Mouse (Mus musculus) myocyte (in vitro differentiated cells): ENCODE measurements around the gene Pllp. TPM values are rescaled to one million over a fixed set of nuclear protein-coding genes. Genes with fewer than 3 reads are reported as not detected.

Experiments
- H3K27me3 ChIP-seq: one replicate; pipeline ENCODE4 v1.6.1; 2011; ENCODE audit not compliant: control insufficient read depth, insufficient read depth, insufficient read length
- H3K36me3 ChIP-seq: one replicate; pipeline ENCODE4 v1.6.1; 2011; ENCODE audit not compliant: control insufficient read depth, insufficient read depth
- H3K4me2 ChIP-seq: one replicate; pipeline ENCODE4 v1.6.1; 2011; ENCODE audit warnings: low read depth, control low read depth
- H3K4me3 ChIP-seq: one replicate; pipeline ENCODE4 v1.5.1; 2011; ENCODE audit warnings: mild to moderate bottlenecking, control low read depth, moderate library complexity
- H3K79me2 ChIP-seq: one replicate; pipeline ENCODE4 v1.6.1; 2011; ENCODE audit not compliant: control insufficient read depth, insufficient read depth
- H3ac ChIP-seq: one replicate; pipeline ENCODE4 v1.6.1; 2011; ENCODE audit not compliant: control insufficient read depth, insufficient read length
- CEBPB ChIP-seq: IDR thresholded peaks from 2 replicates; pipeline ENCODE4 v1.6.1; 2011; ENCODE audit warnings: mild to moderate bottlenecking, moderate library complexity; ENCODE audit not compliant: poor library complexity, insufficient read depth, severe bottlenecking
- E2F4 ChIP-seq: IDR thresholded peaks from one replicate; pipeline ENCODE4 v1.6.1; 2011; ENCODE audit warnings: mild to moderate bottlenecking, control low read depth, moderate library complexity; ENCODE audit not compliant: insufficient read depth
- MAX ChIP-seq: IDR thresholded peaks from one replicate; pipeline ENCODE4 v1.6.1; 2011; ENCODE audit warnings: low read depth, mild to moderate bottlenecking, control low read depth
- MYOD1 ChIP-seq, 3 experiments: IDR thresholded peaks; one replicate each; pipeline ENCODE4 v1.6.1; 2011; ENCODE audit warnings: control low read depth in 2 of 3, low read depth in 2 of 3, mild to moderate bottlenecking in 2 of 3, moderate library complexity in 1 of 3; ENCODE audit not compliant: insufficient read length in 2 of 3, control insufficient read depth in 1 of 3
- MYOG ChIP-seq, 3 experiments: IDR thresholded peaks; one replicate each; pipeline ENCODE4 v1.6.1; 2011; ENCODE audit warnings: control low read depth in 2 of 3, low read depth in 2 of 3, mild to moderate bottlenecking in 2 of 3; ENCODE audit not compliant: insufficient read length in 2 of 3, control insufficient read depth in 1 of 3, insufficient read depth in 1 of 3
- POLR2A ChIP-seq: IDR thresholded peaks from one replicate; pipeline ENCODE4 v1.6.1; 2011; ENCODE audit warnings: low read depth, mild to moderate bottlenecking, control low read depth, moderate library complexity; ENCODE audit not compliant: insufficient read length
- POLR2AphosphoS2 ChIP-seq: IDR thresholded peaks from one replicate; pipeline ENCODE4 v1.6.1; 2011; ENCODE audit warnings: low read depth, control low read depth; ENCODE audit not compliant: insufficient read length
- SRF ChIP-seq: IDR thresholded peaks from one replicate; pipeline ENCODE4 v1.6.1; 2011; ENCODE audit warnings: low read depth; ENCODE audit not compliant: control insufficient read depth, insufficient read length
- TCF12 ChIP-seq: IDR thresholded peaks from one replicate; pipeline ENCODE4 v1.6.1; 2011; ENCODE audit warnings: mild to moderate bottlenecking, control low read depth; ENCODE audit not compliant: poor library complexity, insufficient read depth, severe bottlenecking
- TCF3 ChIP-seq: IDR thresholded peaks from one replicate; pipeline ENCODE4 v1.6.1; 2011; ENCODE audit warnings: low read depth, control low read depth; ENCODE audit not compliant: insufficient read length
- USF1 ChIP-seq: IDR thresholded peaks from one replicate; pipeline ENCODE4 v1.6.1; 2011; ENCODE audit warnings: low read depth, mild to moderate bottlenecking, control low read depth, moderate library complexity
- polyA plus RNA-seq: library from polyadenylated mRNA; unstranded; fragments of >200 nt; fragmentation: generic; extraction: Trizol; gene quantifications from one replicate; pipeline ENCODE4 v1.2.1, GENCODE M21; 2012; ENCODE audit warnings: missing spikeins

The Pllp gene
- polyA plus RNA-seq, 1 experiment = 0.02 TPM

DNA sequence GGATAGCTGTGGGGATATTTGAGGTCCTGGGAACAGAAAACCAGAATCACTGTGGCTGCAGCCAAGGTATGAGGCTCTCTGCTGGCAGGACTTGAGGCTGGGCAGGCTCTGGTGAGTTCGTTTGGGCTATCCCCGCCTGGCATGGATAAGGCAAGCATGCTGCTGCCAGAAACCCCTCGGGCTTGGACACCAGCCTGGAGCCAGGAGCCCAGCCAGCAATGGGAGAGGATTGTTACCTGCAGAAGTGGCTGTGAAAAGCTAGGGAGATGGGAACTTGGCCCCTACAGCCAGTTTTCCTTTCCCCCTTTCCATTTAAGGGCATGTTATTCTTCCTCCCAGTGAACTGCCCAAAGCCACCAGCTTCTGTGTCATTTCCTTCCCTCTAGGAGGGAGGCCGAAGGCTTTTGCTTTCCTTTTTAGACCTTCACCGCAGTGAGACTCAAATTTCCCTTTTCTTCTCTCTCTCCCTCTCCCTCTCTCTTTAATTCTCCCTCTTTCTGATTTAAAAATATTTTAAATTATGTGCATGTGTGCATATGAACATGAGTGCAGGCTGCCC lies 15.2 kb upstream of the Pllp start:
- peak overlapping the region; percentile 64 for H3K4me2 ChIP-seq

DNA sequence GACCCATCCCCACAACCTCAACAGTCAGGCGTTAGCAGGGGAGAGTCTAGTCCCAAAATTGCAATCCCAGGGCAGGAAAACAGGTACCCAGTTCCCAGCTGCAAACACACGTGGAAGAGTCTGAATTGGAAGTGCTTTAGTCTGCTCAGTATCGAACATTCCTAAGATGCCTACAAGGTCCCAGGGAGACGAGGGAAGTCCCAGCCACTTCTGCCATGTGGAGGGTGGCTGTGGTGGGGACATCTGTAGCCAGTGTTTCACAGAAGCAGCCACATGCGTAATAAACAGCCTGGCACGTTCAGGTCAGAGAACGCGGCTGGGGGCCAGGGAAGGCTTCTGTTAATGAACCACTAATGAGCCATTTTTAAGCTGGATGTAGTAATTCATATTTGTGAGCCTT lies 14.3 kb upstream of the Pllp start:
- Histone ChIP-seq H3K27me3 (no peaks in the 10 kb centered on the region), H3ac (no peak overlapping the region), H3K4me3 (no peak overlapping the region), H3K79me2 (no peaks in the 10 kb centered on the region), H3K36me3 (no peaks in the 10 kb centered on the region), H3K4me2 (no peak overlapping the region)
- TF ChIP-seq SRF (no peak), POLR2A (no peak)

More for the DNA sequence above, 15.2 kb upstream of the Pllp start:
- TF ChIP-seq MYOD1 (IDR thresholded peaks at IDR 0.05; ENCODE audit: control insufficient read depth in 1 of 3, insufficient read length in 2 of 3, low read depth in 2 of 3) = no peak
- peak; percentile 74 for TF ChIP-seq SRF
- Histone ChIP-seq H3K79me2 (no peaks in the 10 kb centered on the region), H3K4me3 (no peak overlapping the region), H3K36me3 (no peaks in the 10 kb centered on the region), H3ac (no peak overlapping the region), H3K27me3 (no peaks in the 10 kb centered on the region)

DNA sequence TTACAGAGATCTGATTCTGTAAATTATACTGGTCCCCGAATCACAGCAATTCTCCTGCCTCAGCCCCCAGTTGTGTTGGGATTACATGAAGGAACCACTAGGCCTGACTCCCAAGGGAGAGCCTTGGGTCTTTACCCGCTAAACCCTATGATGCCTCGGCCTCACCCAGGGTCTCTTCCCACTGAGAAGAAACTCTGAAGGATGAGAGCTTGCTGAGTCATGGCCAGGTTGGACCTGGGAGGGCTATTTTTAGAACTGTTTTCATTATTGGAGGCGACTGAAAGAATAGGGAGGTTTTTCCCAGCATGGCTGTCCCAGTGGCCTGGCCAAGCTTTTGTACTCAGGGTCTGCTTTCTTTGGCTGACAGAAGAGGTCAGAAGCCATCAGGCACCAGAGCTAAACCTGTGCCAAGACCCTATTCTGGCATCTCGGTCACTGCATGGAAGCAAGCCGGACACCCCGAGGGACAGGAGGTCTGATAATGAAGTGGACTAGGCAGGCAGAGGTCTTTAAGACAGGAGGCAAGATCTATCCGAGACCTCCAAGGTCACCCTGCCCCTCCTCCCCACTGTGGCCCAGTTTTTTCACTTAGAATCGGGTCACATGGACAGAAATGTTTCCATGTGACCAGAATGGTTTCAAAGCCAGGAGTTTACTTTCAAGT lies 10.8 kb upstream of the Pllp start:
- TF ChIP-seq MYOD1 (IDR thresholded peaks at IDR 0.05; ENCODE audit: control insufficient read depth in 1 of 3, insufficient read length in 2 of 3, low read depth in 2 of 3) (no peak), SRF (no peak), MYOG (IDR thresholded peaks at IDR 0.05; ENCODE audit: control insufficient read depth in 1 of 3, insufficient read depth in 1 of 3, insufficient read length in 2 of 3, low read depth in 2 of 3) (no peak), TCF3 (no peak), CEBPB (no peak), POLR2AphosphoS2 (no peak), USF1 (no peak)
- no peak overlapping the region for H3K4me3 ChIP-seq
- H3K4me2 ChIP-seq = no peak overlapping the region
- H3K79me2 ChIP-seq = no peaks in the 10 kb centered on the region
- no peaks in the 10 kb centered on the region for H3K27me3 ChIP-seq
- H3K36me3 ChIP-seq = no peaks in the 10 kb centered on the region
- H3ac ChIP-seq = no peak overlapping the region

DNA sequence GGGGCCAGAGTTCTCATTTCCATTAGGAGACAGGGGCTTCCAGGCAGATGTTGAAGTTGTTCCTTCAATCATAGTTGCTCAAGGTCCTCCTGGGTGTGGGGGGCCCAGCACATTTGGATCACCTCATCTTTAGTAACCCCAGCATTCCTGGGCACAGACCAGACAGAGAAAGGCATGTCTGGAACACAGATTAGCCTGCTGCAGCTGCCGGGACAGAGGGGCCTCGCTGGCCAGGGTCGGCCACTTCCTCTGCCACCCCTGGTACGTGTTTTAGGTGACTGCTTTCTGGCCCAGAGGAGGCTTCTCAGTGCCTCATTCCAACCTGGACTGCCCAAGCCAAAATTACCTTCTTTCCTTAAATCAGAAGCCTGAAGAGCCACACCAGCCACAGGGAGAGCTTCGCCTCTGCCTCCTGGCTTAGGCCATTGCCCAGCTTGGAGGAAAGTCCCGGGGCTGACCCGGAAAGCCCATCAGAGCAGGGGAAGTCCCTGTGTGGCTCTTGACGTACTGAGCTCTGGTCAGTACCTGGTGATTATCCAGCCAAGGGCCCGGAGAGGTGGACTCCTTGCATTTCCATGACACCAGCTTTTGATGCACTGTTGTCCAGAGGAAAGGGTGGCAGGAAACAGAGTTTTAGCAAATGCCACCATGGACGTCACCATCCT lies 9.6 kb upstream of the Pllp start:
- Histone ChIP-seq H3K4me3 (no peak overlapping the region), H3K27me3 (no peaks in the 10 kb centered on the region), H3ac (no peak overlapping the region), H3K36me3 (no peaks in the 10 kb centered on the region), H3K79me2 (no peaks in the 10 kb centered on the region), H3K4me2 (no peak overlapping the region)
- TF ChIP-seq MYOD1 (IDR thresholded peaks at IDR 0.05; ENCODE audit: control insufficient read depth in 1 of 3, insufficient read length in 2 of 3, low read depth in 2 of 3) = peak in 1 of 3 experiments; percentile 8
- no peak for TF ChIP-seq E2F4
- TF ChIP-seq TCF3 = no peak
- TF ChIP-seq USF1 = no peak
- TF ChIP-seq MYOG (IDR thresholded peaks at IDR 0.05; ENCODE audit: control insufficient read depth in 1 of 3, insufficient read depth in 1 of 3, insufficient read length in 2 of 3, low read depth in 2 of 3) = peak in 2 of 3 experiments; percentile 7 to 15
- TF ChIP-seq POLR2AphosphoS2 = no peak
- TF ChIP-seq TCF12 = no peak
- TF ChIP-seq CEBPB = no peak
- no peak for TF ChIP-seq MAX
- TF ChIP-seq POLR2A = no peak

DNA sequence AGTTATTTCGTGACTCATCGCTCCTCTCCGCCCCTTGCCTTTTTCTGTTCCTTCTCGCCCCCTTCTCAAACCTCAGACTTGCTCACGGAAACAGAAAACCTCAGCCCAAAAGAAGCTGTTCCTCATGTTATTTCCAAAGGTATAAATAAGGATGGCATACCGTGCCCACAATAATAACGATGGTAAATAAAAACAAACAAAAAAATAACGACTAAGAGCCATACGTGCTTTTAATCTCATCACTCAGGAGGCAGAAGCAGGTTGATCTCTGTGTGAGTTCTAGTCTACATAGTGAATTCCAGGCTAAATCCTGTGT lies 8.5 kb upstream of the Pllp start:
- no peaks in the 10 kb centered on the region for H3K27me3 ChIP-seq
- H3K36me3 ChIP-seq = no peaks in the 10 kb centered on the region
- H3ac ChIP-seq = no peak overlapping the region
- H3K79me2 ChIP-seq = no peaks in the 10 kb centered on the region
- peak overlapping the region; percentile 98 for H3K4me2 ChIP-seq
- H3K4me3 ChIP-seq = peak overlapping the region; percentile 42
- TF ChIP-seq MYOD1 (IDR thresholded peaks at IDR 0.05; ENCODE audit: control insufficient read depth in 1 of 3, insufficient read length in 2 of 3, low read depth in 2 of 3) (no peak), POLR2A (no peak), USF1 (no peak), MAX (no peak), POLR2AphosphoS2 (no peak)
